Mouse (Mus musculus) hindbrain, embryonic 14.5 days (tissue): Measurements from ENCODE around the gene Dlx1. TPM values are rescaled to one million over a fixed set of nuclear protein-coding genes. Genes with fewer than 3 reads are reported as not detected.

Experiments used
- ATAC-seq: fragments of 200-750 bp; cut with Nextera tagmentation; 2 replicates; pipeline ENCODE4 v1.8.0; 2017; ENCODE audit warnings: moderate number of reproducible peaks, mild to moderate bottlenecking, moderate TSS enrichment, moderate library complexity; ENCODE audit not compliant: low FRiP score
- DNase-seq: peaks from one replicate; pipeline ENCODE4 v3.0.0-alpha.2; 2015; ENCODE audit warnings: low spot score
- H3K27ac ChIP-seq: fragments of 300-500 bp; sonication (generic); 2 replicates; pipeline ENCODE4 v1.5.1; 2014; ENCODE audit warnings: mild to moderate bottlenecking, moderate library complexity
- H3K27me3 ChIP-seq: fragments of 300-500 bp; sonication (generic); 2 replicates; pipeline ENCODE4 v1.6.1; 2014; ENCODE audit warnings: mild to moderate bottlenecking, low read length, mixed read lengths; ENCODE audit not compliant: control insufficient read depth, insufficient read depth
- H3K36me3 ChIP-seq: fragments of 300-500 bp; sonication (generic); replicated peaks from 2 replicates; pipeline ENCODE4 v1.6.1; 2014; ENCODE audit not compliant: control insufficient read depth, insufficient read depth
- H3K4me1 ChIP-seq: fragments of 300-500 bp; sonication (generic); replicated peaks from 2 replicates; pipeline ENCODE4 v1.6.1; 2014; ENCODE audit warnings: antibody characterized with exemption, low read length, mixed read lengths; ENCODE audit not compliant: control insufficient read depth, insufficient read depth
- H3K4me2 ChIP-seq: fragments of 300-500 bp; sonication (generic); replicated peaks from 2 replicates; pipeline ENCODE4 v1.6.1; 2014; ENCODE audit warnings: mild to moderate bottlenecking, moderate library complexity
- H3K4me3 ChIP-seq: fragments of 300-500 bp; sonication (generic); replicated peaks from 2 replicates; pipeline ENCODE4 v1.5.1; 2014; ENCODE audit warnings: mild to moderate bottlenecking, low read length
- H3K9ac ChIP-seq: fragments of 300-500 bp; sonication (generic); 2 replicates; pipeline ENCODE4 v1.6.1; 2014
- H3K9me3 ChIP-seq: fragments of 300-500 bp; sonication (generic); 2 replicates; pipeline ENCODE4 v1.6.1; 2016; ENCODE audit warnings: low read length; ENCODE audit not compliant: control insufficient read depth
- WGBS: fragments of 180-500 bp; shearing (Covaris S2); extraction: QIAGEN DNeasy Blood & Tissue Kit; methylation state at CpG from one replicate; pipeline ENCODE4 v1.1.7; 2014; 5-methylcytosine and 5-hydroxymethylcytosine counted together
- polyA plus RNA-seq: library from polyadenylated mRNA; unstranded; fragments of >200 nt; fragmentation: Nextera tagmentation; extraction: Ambion mirVana; gene quantifications from 2 replicates; pipeline ENCODE4 v1.2.1, GENCODE M21; 2014

The Dlx1 gene
- polyA plus RNA-seq, 1 experiment from 2014 or later = 0.52 TPM

- no peak overlapping the region for H3K4me2 ChIP-seq
- no peak for DNase-seq
- no peaks in the 10 kb centered on the region for H3K9me3 ChIP-seq
- H3K9ac ChIP-seq = no peak overlapping the region
- no peaks in the 10 kb centered on the region for H3K36me3 ChIP-seq
- H3K27me3 ChIP-seq = peaks cover 93% of the 10 kb centered on the region
- no peak for ATAC-seq
- 0 out of 2 replicates have a peak, but pooled peaks cover 10% of the 10 kb centered on the region for H3K4me1 ChIP-seq
- no peak overlapping the region for H3K27ac ChIP-seq
- WGBS = under 1% methylated on average over 43 of the region's 43 CpGs
- H3K4me3 ChIP-seq = no peak overlapping the region
These were observed 4.4 kb downstream of the Dlx1 start for GRCm38 (mm10) chr2:71531990-71532970.

GRCm38 (mm10) chr2:71533094-71533493 lies 5.2 kb downstream of the Dlx1 start:
- no peaks in the 10 kb centered on the region for H3K9me3 ChIP-seq
- no peak for ATAC-seq
- H3K9ac ChIP-seq = no peak overlapping the region
- WGBS = 12% methylated on average over 5 of the region's 5 CpGs
- H3K4me2 ChIP-seq = no peak overlapping the region
- H3K4me1 ChIP-seq = 0 out of 2 replicates have a peak, but pooled peaks cover 10% of the 10 kb centered on the region
- H3K36me3 ChIP-seq = no peaks in the 10 kb centered on the region
- DNase-seq = no peak
- no peak overlapping the region for H3K27ac ChIP-seq
- no peak overlapping the region for H3K4me3 ChIP-seq
- peaks cover 96% of the 10 kb centered on the region for H3K27me3 ChIP-seq

GRCm38 (mm10) chr2:71534242-71535052 lies 6.5 kb downstream of the Dlx1 start:
- peaks cover 96% of the 10 kb centered on the region for H3K27me3 ChIP-seq
- no peaks in the 10 kb centered on the region for H3K9me3 ChIP-seq
- H3K9ac ChIP-seq = no peak overlapping the region
- no peak overlapping the region for H3K27ac ChIP-seq
- ATAC-seq = no peak
- no peak overlapping the region for H3K4me2 ChIP-seq
- no peak overlapping the region for H3K4me3 ChIP-seq
- under 1% methylated on average over 20 of the region's 20 CpGs for WGBS
- H3K36me3 ChIP-seq = no peaks in the 10 kb centered on the region
- no peak for DNase-seq
- 0 out of 2 replicates have a peak, but pooled peaks cover 2% of the 10 kb centered on the region for H3K4me1 ChIP-seq

GRCm38 (mm10) chr2:71540611-71541417 lies 12.9 kb downstream of the Dlx1 start:
- H3K27ac ChIP-seq = no peak overlapping the region
- H3K4me1 ChIP-seq = peaks cover 8% of the 10 kb centered on the region; the same call in 1 of the 2 replicates
- peaks cover 94% of the 10 kb centered on the region for H3K27me3 ChIP-seq
- H3K4me2 ChIP-seq = no peak overlapping the region; the same call in 1 of the 2 replicates
- H3K9ac ChIP-seq = no peak overlapping the region
- ATAC-seq (no peak), DNase-seq (no peak)
- no peaks in the 10 kb centered on the region for H3K36me3 ChIP-seq
- no peaks in the 10 kb centered on the region for H3K9me3 ChIP-seq
- H3K4me3 ChIP-seq = no peak overlapping the region
- under 1% methylated on average over 45 of the region's 48 CpGs for WGBS

GRCm38 (mm10) chr2:71541418-71542226 lies 13.7 kb downstream of the Dlx1 start:
- no peak overlapping the region for H3K9ac ChIP-seq
- ATAC-seq = no peak
- 2% methylated on average over 36 of the region's 37 CpGs for WGBS
- no peak overlapping the region for H3K27ac ChIP-seq
- peaks cover 94% of the 10 kb centered on the region for H3K27me3 ChIP-seq
- H3K4me1 ChIP-seq = peaks cover 15% of the 10 kb centered on the region
- H3K4me2 ChIP-seq = no peak overlapping the region; the same call in 1 of the 2 replicates
- no peak for DNase-seq
- H3K36me3 ChIP-seq = no peaks in the 10 kb centered on the region
- H3K9me3 ChIP-seq = no peaks in the 10 kb centered on the region
- H3K4me3 ChIP-seq = no peak overlapping the region

GRCm38 (mm10) chr2:71542227-71542815 lies 14.4 kb downstream of the Dlx1 start:
- 3% methylated on average over 11 of the region's 11 CpGs for WGBS
- Histone ChIP-seq H3K9me3 (no peaks in the 10 kb centered on the region), H3K4me3 (no peak overlapping the region), H3K4me2 (no peak overlapping the region), H3K27ac (no peak overlapping the region), H3K27me3 (peaks cover 94% of the 10 kb centered on the region), H3K9ac (no peak overlapping the region), H3K36me3 (no peaks in the 10 kb centered on the region), H3K4me1 (peaks cover 15% of the 10 kb centered on the region)
- ATAC-seq (no peak), DNase-seq (no peak)

GRCm38 (mm10) chr2:71542816-71543301 lies 14.9 kb downstream of the Dlx1 start:
- peak overlapping the region; percentile 21; the same call in 1 of the 2 replicates for H3K4me2 ChIP-seq
- no peak overlapping the region for H3K9ac ChIP-seq
- DNase-seq (no peak), ATAC-seq (no peak)
- H3K4me3 ChIP-seq = no peak overlapping the region
- H3K36me3 ChIP-seq = no peaks in the 10 kb centered on the region
- H3K9me3 ChIP-seq = no peaks in the 10 kb centered on the region
- H3K27me3 ChIP-seq = peaks cover 90% of the 10 kb centered on the region
- H3K4me1 ChIP-seq = peaks cover 15% of the 10 kb centered on the region
- WGBS = under 1% methylated on average over 28 of the region's 30 CpGs
- no peak overlapping the region for H3K27ac ChIP-seq

GRCm38 (mm10) chr2:71543531-71543930 lies 15.6 kb downstream of the Dlx1 start:
- no peak overlapping the region for H3K27ac ChIP-seq
- no peak for DNase-seq
- H3K27me3 ChIP-seq = peaks cover 90% of the 10 kb centered on the region
- no peak overlapping the region for H3K9ac ChIP-seq
- no peak overlapping the region for H3K4me2 ChIP-seq
- H3K9me3 ChIP-seq = no peaks in the 10 kb centered on the region
- H3K4me3 ChIP-seq = no peak overlapping the region; the same call in 1 of the 2 replicates
- no peak for ATAC-seq
- peaks cover 15% of the 10 kb centered on the region for H3K4me1 ChIP-seq
- no peaks in the 10 kb centered on the region for H3K36me3 ChIP-seq
- 4% methylated on average over 9 of the region's 9 CpGs for WGBS
